Mouse (Mus musculus) C2C12 (cell line): ENCODE results near the gene Ptgfrn. TPM values are rescaled to one million over a fixed set of nuclear protein-coding genes. Genes with fewer than 3 reads are reported as not detected.

Source experiments
- H3K27me3 ChIP-seq: one replicate; pipeline ENCODE4 v1.6.1; 2011; ENCODE audit not compliant: control insufficient read depth, insufficient read depth, insufficient read length
- H3K36me3 ChIP-seq: one replicate; pipeline ENCODE4 v1.6.1; 2011; ENCODE audit not compliant: control insufficient read depth, insufficient read depth
- H3K4me3 ChIP-seq: one replicate; pipeline ENCODE4 v1.5.1; 2011; ENCODE audit warnings: mild to moderate bottlenecking, control low read depth; ENCODE audit not compliant: poor library complexity, insufficient read depth, severe bottlenecking
- H3K79me2 ChIP-seq: one replicate; pipeline ENCODE4 v1.6.1; 2011; ENCODE audit not compliant: control insufficient read depth, insufficient read depth
- H3K79me3 ChIP-seq: one replicate; pipeline ENCODE4 v1.6.1; 2011; ENCODE audit warnings: low read depth, control low read depth
- H3ac ChIP-seq: one replicate; pipeline ENCODE3; 2011; ENCODE audit warnings: low read depth; ENCODE audit not compliant: control insufficient read depth, insufficient read length
- CEBPB ChIP-seq: IDR thresholded peaks from one replicate; pipeline ENCODE4 v1.6.1; 2011; ENCODE audit warnings: low read depth, mild to moderate bottlenecking, control low read depth, moderate library complexity
- CTCF ChIP-seq: IDR thresholded peaks from one replicate; pipeline ENCODE4 v1.5.1; 2011; ENCODE audit not compliant: control insufficient read depth, insufficient read depth, insufficient read length
- FOSL1 ChIP-seq: IDR thresholded peaks from one replicate; pipeline ENCODE4 v1.8.0; 2011; ENCODE audit warnings: mild to moderate bottlenecking, low read length; ENCODE audit not compliant: poor library complexity, insufficient read depth, severe bottlenecking
- MAX ChIP-seq: IDR thresholded peaks from one replicate; pipeline ENCODE4 v1.6.1; 2011; ENCODE audit warnings: mild to moderate bottlenecking, control low read depth
- MYOD1 ChIP-seq: IDR thresholded peaks from one replicate; pipeline ENCODE4 v1.6.1; 2011; ENCODE audit warnings: low read depth; ENCODE audit not compliant: control insufficient read depth, insufficient read length
- MYOG ChIP-seq: IDR thresholded peaks from one replicate; pipeline ENCODE4 v1.6.1; 2011; ENCODE audit not compliant: control insufficient read depth, insufficient read length; ENCODE audit errors: extremely low read depth
- USF1 ChIP-seq: IDR thresholded peaks from one replicate; pipeline ENCODE4 v1.6.1; 2011; ENCODE audit warnings: low read depth, mild to moderate bottlenecking, control low read depth, moderate library complexity
- polyA plus RNA-seq: library from polyadenylated mRNA; unstranded; fragments of >200 nt; fragmentation: generic; extraction: Trizol; gene quantifications from one replicate; pipeline ENCODE4 v1.2.1, GENCODE M21; 2012; ENCODE audit warnings: missing spikeins

Gene Ptgfrn
- polyA plus RNA-seq, 1 experiment: 42.8 TPM

DNA sequence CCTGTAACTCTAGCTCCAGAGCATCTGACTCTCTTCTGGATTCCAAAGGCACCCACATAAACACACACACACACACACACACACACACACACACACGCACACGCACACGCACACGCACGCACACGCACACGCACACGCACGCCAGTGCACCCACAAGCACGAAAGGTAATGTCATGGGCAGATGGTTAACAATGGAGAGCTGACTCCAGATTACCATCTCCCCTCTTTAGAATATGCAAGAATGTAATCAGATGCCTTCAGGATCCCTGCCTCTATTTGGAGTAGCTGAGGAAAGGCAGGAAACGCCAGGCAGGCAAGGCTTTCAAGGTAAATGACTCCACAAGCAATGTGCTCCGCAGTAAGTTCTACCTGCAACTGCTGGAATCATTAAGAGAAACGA, 17.9 kb downstream of the Ptgfrn start:
- Histone ChIP-seq H3K36me3 (no peaks in the 10 kb centered on the region), H3K27me3 (no peaks in the 10 kb centered on the region), H3K79me2 (no peaks in the 10 kb centered on the region), H3K4me3 (no peak overlapping the region), H3K79me3 (peaks cover 3% of the 10 kb centered on the region), H3ac (no peak overlapping the region)
- TF ChIP-seq FOSL1: no peak
- TF ChIP-seq MYOD1: no peak
- TF ChIP-seq CEBPB: no peak
- no peak for TF ChIP-seq MYOG
- TF ChIP-seq USF1: no peak
- no peak for TF ChIP-seq MAX
- no peak for TF ChIP-seq CTCF

- H3K4me3 ChIP-seq: no peak overlapping the region
- no peaks in the 10 kb centered on the region for H3K36me3 ChIP-seq
- no peak for TF ChIP-seq MYOG
- H3K79me3 ChIP-seq: peaks cover 3% of the 10 kb centered on the region
- H3ac ChIP-seq: no peak overlapping the region
- H3K27me3 ChIP-seq: no peaks in the 10 kb centered on the region
- H3K79me2 ChIP-seq: no peaks in the 10 kb centered on the region
Observed at GRCm38 (mm10) chr3:101086584-101087445, 23.3 kb downstream of the Ptgfrn start.

DNA sequence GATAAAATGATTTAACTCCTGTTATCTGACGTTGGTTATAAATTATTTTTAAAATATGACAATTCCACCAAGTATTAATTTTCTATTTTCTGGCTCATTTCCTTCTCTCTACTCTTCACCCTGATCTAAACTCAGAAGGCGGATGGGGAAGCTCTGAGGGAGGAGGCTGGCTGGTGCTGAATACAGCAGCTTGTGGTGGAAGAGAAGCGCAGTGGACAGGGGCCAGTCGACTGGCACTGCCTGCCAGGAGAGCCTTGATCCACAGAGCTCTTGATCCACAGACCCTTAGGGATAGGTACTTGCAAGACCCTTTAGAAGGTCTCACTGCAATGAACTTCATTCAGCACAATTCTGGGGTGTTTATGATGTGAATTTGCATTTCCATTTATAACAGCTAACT, 29.2 kb downstream of the Ptgfrn start:
- H3ac ChIP-seq: no peak overlapping the region
- no peaks in the 10 kb centered on the region for H3K79me3 ChIP-seq
- H3K4me3 ChIP-seq: no peak overlapping the region
- TF ChIP-seq MAX (no peak), MYOG (no peak), CTCF (no peak), CEBPB (no peak), MYOD1 (no peak), FOSL1 (no peak)
- no peaks in the 10 kb centered on the region for H3K27me3 ChIP-seq
- H3K36me3 ChIP-seq: peaks cover 7% of the 10 kb centered on the region
- no peaks in the 10 kb centered on the region for H3K79me2 ChIP-seq

DNA sequence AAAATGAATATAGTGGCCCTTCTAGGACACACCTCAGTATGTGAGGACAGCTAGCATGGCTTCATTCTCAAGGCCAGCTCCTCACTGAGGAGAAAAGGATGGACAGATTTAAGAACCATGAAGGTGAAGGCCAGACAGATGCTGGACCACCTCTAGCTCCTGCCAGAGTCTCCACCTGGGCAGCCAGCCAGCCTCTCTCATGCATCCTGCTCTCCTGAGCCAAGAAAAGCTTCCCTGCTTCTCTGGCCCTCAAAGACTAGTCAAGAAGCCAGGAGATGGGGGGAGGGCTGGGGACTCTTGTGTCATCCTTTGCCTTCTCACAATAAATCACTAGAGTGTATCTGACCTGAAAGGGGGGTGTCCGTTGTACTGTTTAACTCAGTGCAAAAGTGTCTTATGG, 31.7 kb downstream of the Ptgfrn start:
- Histone ChIP-seq H3K79me2 (no peaks in the 10 kb centered on the region), H3K4me3 (no peak overlapping the region), H3K27me3 (no peaks in the 10 kb centered on the region), H3ac (no peak overlapping the region), H3K79me3 (no peaks in the 10 kb centered on the region), H3K36me3 (peaks cover 7% of the 10 kb centered on the region)
- no peak for TF ChIP-seq MYOD1
- TF ChIP-seq CEBPB: no peak
- TF ChIP-seq FOSL1: no peak
- no peak for TF ChIP-seq CTCF
- TF ChIP-seq MYOG: no peak
- no peak for TF ChIP-seq USF1
- TF ChIP-seq MAX: no peak

- H3K27me3 ChIP-seq: no peaks in the 10 kb centered on the region
- TF ChIP-seq USF1 (no peak), MYOD1 (no peak), MAX (no peak), FOSL1 (no peak), CEBPB (no peak), CTCF (no peak)
- no peaks in the 10 kb centered on the region for H3K79me3 ChIP-seq
- H3K79me2 ChIP-seq: no peaks in the 10 kb centered on the region
- H3K4me3 ChIP-seq: no peak overlapping the region
- H3K36me3 ChIP-seq: peaks cover 7% of the 10 kb centered on the region
- no peak overlapping the region for H3ac ChIP-seq
Observed at GRCm38 (mm10) chr3:101077710-101078100, 32.4 kb downstream of the Ptgfrn start.

DNA sequence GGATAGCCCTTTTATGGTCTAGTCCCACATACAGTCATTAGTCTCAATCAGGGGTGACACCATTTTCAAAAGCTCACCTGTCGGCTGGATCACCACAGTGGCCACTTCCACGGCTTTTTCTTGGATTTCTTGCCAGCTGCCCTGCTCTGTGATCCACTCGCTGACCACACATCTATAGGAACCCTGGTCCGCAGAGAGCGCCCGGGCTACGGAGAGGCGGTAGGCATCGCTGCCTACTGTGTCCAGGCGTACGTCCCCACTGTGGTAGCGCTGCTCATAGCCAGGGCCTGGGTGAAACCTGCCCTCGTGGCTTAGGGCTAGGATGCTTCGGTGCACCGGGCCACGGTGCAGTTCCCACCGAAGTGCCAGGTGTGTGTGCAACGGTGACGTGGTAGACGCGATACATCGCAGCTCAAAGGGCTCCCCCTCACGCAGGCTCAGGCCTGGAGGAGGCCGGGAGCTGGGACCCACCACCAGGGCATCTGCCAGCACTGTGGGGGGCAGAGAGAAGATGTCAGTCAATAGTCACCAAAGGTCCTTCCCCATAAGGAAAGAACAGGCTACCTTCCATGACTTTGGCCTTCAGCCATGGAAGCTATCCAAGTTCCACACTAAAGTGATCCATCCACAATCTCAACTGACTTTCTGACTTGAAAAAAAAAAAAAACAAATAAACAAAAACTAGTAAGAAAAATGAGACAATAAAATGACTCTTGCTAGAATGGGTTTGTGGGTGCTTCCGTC, 32.9 kb downstream of the Ptgfrn start:
- Histone ChIP-seq H3K4me3 (no peak overlapping the region), H3K36me3 (peaks cover 7% of the 10 kb centered on the region), H3K27me3 (no peaks in the 10 kb centered on the region), H3K79me3 (no peaks in the 10 kb centered on the region), H3ac (no peak overlapping the region), H3K79me2 (no peaks in the 10 kb centered on the region)
- TF ChIP-seq MYOD1 (no peak), MAX (no peak), USF1 (no peak), MYOG (no peak), FOSL1 (no peak), CEBPB (no peak), CTCF (no peak)
